Mouse (Mus musculus) liver, embryonic 11.5 days (tissue): ENCODE measurements around the gene Rin3. TPM values are rescaled to one million over a fixed set of nuclear protein-coding genes. Genes with fewer than 3 reads are reported as not detected.

Experiments
- ATAC-seq: fragments of 200-750 bp; cut with Nextera tagmentation; replicated peaks from 2 replicates; pipeline ENCODE4 v1.8.0; 2017; ENCODE audit warnings: moderate number of reproducible peaks, mild to moderate bottlenecking, moderate TSS enrichment, moderate library complexity; ENCODE audit not compliant: low FRiP score
- DNase-seq: peaks from one replicate; pipeline ENCODE4 v3.0.0-alpha.2; 2017; ENCODE audit warnings: low spot score
- H3K27ac ChIP-seq: fragments of 300-500 bp; sonication (generic); 2 replicates; pipeline ENCODE4 v1.5.1; 2014; ENCODE audit warnings: mild to moderate bottlenecking, low read depth, low read length, control low read depth
- H3K27me3 ChIP-seq: fragments of 300-500 bp; sonication (generic); replicated peaks from 2 replicates; pipeline ENCODE4 v1.6.1; 2014; ENCODE audit warnings: low read length, mixed read lengths; ENCODE audit not compliant: control insufficient read depth, insufficient read depth
- H3K36me3 ChIP-seq: fragments of 300-500 bp; sonication (generic); 2 replicates; pipeline ENCODE4 v1.6.1; 2014; ENCODE audit warnings: mild to moderate bottlenecking, low read length, moderate library complexity, mixed read lengths; ENCODE audit not compliant: control insufficient read depth, insufficient read depth
- H3K4me1 ChIP-seq: fragments of 300-500 bp; sonication (generic); replicated peaks from 2 replicates; pipeline ENCODE4 v1.6.1; 2014; ENCODE audit warnings: low read length, mixed read lengths; ENCODE audit not compliant: control insufficient read depth, insufficient read depth
- H3K4me2 ChIP-seq: fragments of 300-500 bp; sonication (generic); 2 replicates; pipeline ENCODE4 v1.6.1; 2014; ENCODE audit warnings: mild to moderate bottlenecking, control low read depth, moderate library complexity
- H3K4me3 ChIP-seq: fragments of 300-500 bp; sonication (generic); 2 replicates; pipeline ENCODE4 v1.5.1; 2014; ENCODE audit warnings: low read depth, low read length, control low read depth
- H3K9ac ChIP-seq: fragments of 300-500 bp; sonication (generic); 2 replicates; pipeline ENCODE4 v1.6.1; 2014; ENCODE audit warnings: low read depth, low read length, control low read depth
- H3K9me3 ChIP-seq: fragments of 300-500 bp; sonication (generic); 2 replicates; pipeline ENCODE4 v1.6.1; 2016; ENCODE audit warnings: low read length, inconsistent platforms, mixed read lengths; ENCODE audit not compliant: control insufficient read depth
- WGBS: fragments of 180-500 bp; shearing (Covaris S2); extraction: QIAGEN DNeasy Blood & Tissue Kit; methylation state at CpG from one replicate; pipeline ENCODE4 v1.1.7; 2014; 5-methylcytosine and 5-hydroxymethylcytosine counted together
- polyA plus RNA-seq: library from polyadenylated mRNA; unstranded; fragments of >200 nt; fragmentation: Nextera tagmentation; extraction: Ambion mirVana; gene quantifications from 2 replicates; pipeline ENCODE4 v1.2.1, GENCODE M21; 2014

The Rin3 gene
- polyA plus RNA-seq, 1 experiment from 2014 or later, result 12.9 TPM

DNA sequence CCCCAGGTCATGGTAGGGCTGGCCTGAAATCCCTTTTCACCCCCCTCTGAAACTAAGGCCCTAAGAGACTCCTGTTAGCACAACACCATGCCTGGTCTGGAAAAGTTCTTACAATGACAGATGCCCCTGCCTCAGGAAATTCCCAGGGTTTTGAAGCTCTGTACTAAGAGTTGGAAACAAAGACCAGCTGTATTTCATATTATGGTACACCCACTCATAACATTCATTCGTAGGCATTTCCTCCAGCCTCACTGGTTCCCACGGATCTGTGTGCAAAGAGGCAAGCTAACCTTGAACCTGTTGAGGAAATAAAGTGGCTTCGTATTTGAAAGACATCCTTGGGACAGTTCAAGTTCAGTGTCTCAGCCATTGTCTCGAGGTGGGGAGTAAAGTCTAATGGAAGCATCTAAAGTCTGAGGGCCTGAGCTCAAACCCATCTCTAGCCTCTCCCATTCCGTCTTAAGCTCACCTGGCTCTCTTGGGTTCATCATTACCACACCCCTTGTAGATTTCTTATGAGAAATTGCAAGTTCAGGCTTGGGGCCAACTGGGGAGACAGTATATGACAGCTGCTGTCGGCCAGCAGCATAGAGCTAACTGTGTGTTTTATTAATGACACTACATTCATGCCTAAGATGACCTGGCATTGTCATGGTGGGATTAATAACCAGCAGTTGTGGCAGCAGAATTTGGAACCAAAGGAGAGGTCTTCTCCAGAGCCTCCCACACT is 41.5 kb downstream of the Rin3 start:
- H3K4me2 ChIP-seq, result no peak overlapping the region
- no peaks in the 10 kb centered on the region for H3K9me3 ChIP-seq
- no peak for DNase-seq
- no peak overlapping the region for H3K27ac ChIP-seq
- 73% methylated on average over 6 of the region's 6 CpGs for WGBS
- ATAC-seq, result no peak
- H3K36me3 ChIP-seq, result peaks cover 5% of the 10 kb centered on the region; the same call in 1 of the 2 replicates
- H3K27me3 ChIP-seq, result no peaks in the 10 kb centered on the region
- H3K4me1 ChIP-seq, result peaks cover 10% of the 10 kb centered on the region
- H3K4me3 ChIP-seq, result no peak overlapping the region
- no peak overlapping the region for H3K9ac ChIP-seq

DNA sequence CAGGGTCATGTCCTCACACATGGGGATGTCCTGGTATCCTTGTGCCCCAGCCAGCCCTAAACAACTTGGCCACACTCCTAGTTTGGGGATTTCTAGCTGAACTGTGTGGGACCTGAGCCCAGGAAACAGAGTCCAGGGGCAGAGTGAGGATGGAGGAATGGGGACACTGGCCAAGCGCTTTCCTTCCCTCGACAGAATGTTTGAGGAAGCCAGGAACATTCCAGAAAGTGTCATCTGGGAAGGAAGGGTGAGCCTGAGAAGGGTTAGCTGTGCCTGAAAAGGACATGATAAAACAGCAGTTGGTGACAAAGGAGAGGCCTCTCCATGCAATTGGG is 42.0 kb downstream of the Rin3 start:
- 68% methylated on average over 2 of the region's 2 CpGs for WGBS
- DNase-seq (no peak), ATAC-seq (no peak)
- peaks cover 5% of the 10 kb centered on the region; the same call in 1 of the 2 replicates for H3K36me3 ChIP-seq
- H3K4me2 ChIP-seq, result no peak overlapping the region
- H3K4me1 ChIP-seq, result peaks cover 5% of the 10 kb centered on the region
- H3K27me3 ChIP-seq, result no peaks in the 10 kb centered on the region
- H3K4me3 ChIP-seq, result no peak overlapping the region
- H3K9me3 ChIP-seq, result no peaks in the 10 kb centered on the region
- no peak overlapping the region for H3K27ac ChIP-seq
- no peak overlapping the region for H3K9ac ChIP-seq

- no peak for ATAC-seq
- H3K36me3 ChIP-seq, result peaks cover 5% of the 10 kb centered on the region; the same call in 1 of the 2 replicates
- no peak overlapping the region for H3K4me3 ChIP-seq
- H3K4me2 ChIP-seq, result no peak overlapping the region
- H3K27me3 ChIP-seq, result no peaks in the 10 kb centered on the region
- no peaks in the 10 kb centered on the region for H3K9me3 ChIP-seq
- no peak for DNase-seq
- WGBS, result 87% methylated on average over 2 of the region's 2 CpGs
- H3K27ac ChIP-seq, result no peak overlapping the region
- no peak overlapping the region for H3K9ac ChIP-seq
- no peaks in the 10 kb centered on the region for H3K4me1 ChIP-seq
Measured at GRCm38 (mm10) chr12:102326753-102327340, 44.0 kb downstream of the Rin3 start.

DNA sequence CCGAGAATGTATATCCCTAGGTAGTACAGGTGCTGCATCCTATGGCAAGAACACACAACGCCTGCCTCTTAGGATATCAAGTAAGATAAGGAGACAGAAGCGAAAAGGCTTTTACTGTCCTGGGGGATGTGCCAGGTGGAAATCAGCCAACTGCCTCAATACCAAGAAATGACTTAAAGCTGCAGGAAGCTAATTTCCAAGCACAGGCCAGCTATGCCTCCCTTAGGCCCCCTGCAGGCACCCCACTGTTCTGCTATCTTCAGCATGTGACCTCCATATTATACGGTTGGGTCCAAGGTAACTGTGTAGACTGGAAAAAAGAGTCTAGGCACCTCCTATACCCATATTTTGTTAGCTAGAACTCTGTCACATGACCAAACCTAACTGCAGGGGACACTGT is 44.7 kb downstream of the Rin3 start:
- Histone ChIP-seq H3K36me3 (peaks cover 5% of the 10 kb centered on the region; the same call in 1 of the 2 replicates), H3K27me3 (no peaks in the 10 kb centered on the region), H3K27ac (no peak overlapping the region), H3K9ac (no peak overlapping the region), H3K9me3 (no peaks in the 10 kb centered on the region), H3K4me2 (no peak overlapping the region), H3K4me1 (no peaks in the 10 kb centered on the region), H3K4me3 (no peak overlapping the region)
- 79% methylated on average over 4 of the region's 4 CpGs for WGBS
- ATAC-seq, result no peak
- DNase-seq, result no peak

- Histone ChIP-seq H3K27me3 (no peaks in the 10 kb centered on the region), H3K4me2 (no peak overlapping the region), H3K4me1 (no peaks in the 10 kb centered on the region), H3K4me3 (no peak overlapping the region), H3K9me3 (no peaks in the 10 kb centered on the region), H3K27ac (no peak overlapping the region), H3K9ac (no peak overlapping the region), H3K36me3 (peaks cover 5% of the 10 kb centered on the region; the same call in 1 of the 2 replicates)
- WGBS, result 89% methylated on average over 4 of the region's 4 CpGs
- no peak for ATAC-seq
- DNase-seq, result no peak
Measured at GRCm38 (mm10) chr12:102328090-102328489, 45.2 kb downstream of the Rin3 start.

- Histone ChIP-seq H3K27ac (no peak overlapping the region), H3K27me3 (no peaks in the 10 kb centered on the region), H3K9me3 (no peaks in the 10 kb centered on the region), H3K4me2 (no peak overlapping the region), H3K36me3 (peaks cover 5% of the 10 kb centered on the region; the same call in 1 of the 2 replicates), H3K9ac (no peak overlapping the region), H3K4me1 (no peaks in the 10 kb centered on the region), H3K4me3 (no peak overlapping the region)
- ATAC-seq (no peak), DNase-seq (no peak)
- WGBS, result 75% methylated on average over 4 of the region's 4 CpGs
Measured at GRCm38 (mm10) chr12:102330188-102330587, 47.3 kb downstream of the Rin3 start.

- Histone ChIP-seq H3K9ac (no peak overlapping the region), H3K27me3 (no peaks in the 10 kb centered on the region), H3K4me3 (no peak overlapping the region), H3K36me3 (peaks cover 5% of the 10 kb centered on the region; the same call in 1 of the 2 replicates), H3K27ac (no peak overlapping the region), H3K9me3 (no peaks in the 10 kb centered on the region), H3K4me1 (no peaks in the 10 kb centered on the region), H3K4me2 (no peak overlapping the region)
- DNase-seq, result no peak
- ATAC-seq, result no peak
Measured at GRCm38 (mm10) chr12:102330731-102331130, 47.9 kb downstream of the Rin3 start.

DNA sequence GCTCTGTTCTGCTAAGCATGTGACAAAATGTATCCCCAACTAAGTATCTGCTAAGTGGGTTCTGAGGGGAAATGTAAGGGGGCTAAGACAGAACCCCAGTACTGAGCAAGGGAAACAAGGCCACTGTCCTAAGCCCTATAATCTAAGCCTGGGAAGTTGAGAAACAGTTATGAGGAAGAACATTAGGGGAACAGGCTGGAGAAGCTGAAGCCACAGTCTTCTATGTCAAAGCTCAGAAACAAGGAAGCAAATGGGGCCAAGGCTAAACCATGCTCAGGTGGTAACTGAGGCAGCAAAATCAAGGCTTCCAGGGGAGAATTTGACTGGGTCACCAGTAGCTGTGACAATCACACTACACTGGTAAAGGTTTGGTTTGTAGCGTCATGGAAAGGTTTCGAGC is 50.3 kb downstream of the Rin3 start:
- 95% methylated on average over 2 of the region's 2 CpGs for WGBS
- Histone ChIP-seq H3K27me3 (no peaks in the 10 kb centered on the region), H3K4me1 (no peaks in the 10 kb centered on the region), H3K4me2 (no peak overlapping the region), H3K36me3 (0 out of 2 replicates have a peak, but pooled peaks cover 3% of the 10 kb centered on the region), H3K9me3 (no peaks in the 10 kb centered on the region), H3K4me3 (no peak overlapping the region), H3K9ac (no peak overlapping the region), H3K27ac (no peak overlapping the region)
- DNase-seq, result no peak
- ATAC-seq, result no peak

- DNase-seq (no peak), ATAC-seq (no peak)
- Histone ChIP-seq H3K27me3 (no peaks in the 10 kb centered on the region), H3K9ac (no peak overlapping the region), H3K27ac (no peak overlapping the region), H3K4me2 (no peak overlapping the region), H3K4me1 (no peaks in the 10 kb centered on the region; the same call in 1 of the 2 replicates), H3K4me3 (no peak overlapping the region), H3K9me3 (no peaks in the 10 kb centered on the region), H3K36me3 (no peaks in the 10 kb centered on the region)
- WGBS, result 53% methylated on average over 2 of the region's 2 CpGs
Measured at GRCm38 (mm10) chr12:102339085-102339484, 56.2 kb downstream of the Rin3 start.
